Mouse (Mus musculus): Measurements from ENCODE around the gene Rabgap1l. TPM values are rescaled to one million over a fixed set of nuclear protein-coding genes. Genes with fewer than 3 reads are reported as not detected.
"Not testable (repeated sequence)": the region's sequence is repeated elsewhere in the genome, so short reads cannot be mapped to it uniquely, and the experiment has no call there.

Gene Rabgap1l
- polyA plus RNA-seq, 1 experiment from 2014 or later = 31.4 TPM

DNA sequence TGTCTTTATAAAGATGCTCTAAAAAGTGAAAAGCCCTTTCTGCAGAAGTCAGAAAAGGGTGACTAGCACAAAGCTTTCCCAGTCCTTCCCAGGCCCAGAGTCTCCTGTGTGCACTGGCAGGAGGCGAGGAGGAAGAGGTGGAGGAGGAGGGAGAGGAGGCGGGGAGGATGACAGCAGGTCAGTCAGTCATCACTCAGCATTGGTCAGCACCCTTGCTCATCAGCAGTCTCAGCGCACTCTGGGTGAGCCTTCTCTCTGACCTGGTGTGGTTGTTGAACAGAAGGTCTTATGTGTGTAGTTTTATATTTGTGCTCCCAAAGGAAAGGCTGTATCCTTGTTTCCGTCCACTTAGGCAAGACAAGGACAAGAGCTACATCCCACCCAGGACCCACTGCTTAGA is 508.8 kb downstream of the Rabgap1l start:
- Histone ChIP-seq H3K27ac (ENCODE audit: low read length) (no peak overlapping the region), H3K36me3 (ENCODE audit: insufficient read depth, low read length) (no peaks in the 10 kb centered on the region), H3K4me3 (ENCODE audit: low read depth, low read length) (no peak overlapping the region), H3K4me1 (ENCODE audit: insufficient read depth, low read depth, low read length) (no peaks in the 10 kb centered on the region; the same call in 1 of the 2 replicates), H3K9me3 (ENCODE audit: low read length) (no peaks in the 10 kb centered on the region), H3K27me3 (replicated peaks; ENCODE audit: insufficient read depth, low read length) (no peaks in the 10 kb centered on the region), H3K4me2 (replicated peaks; ENCODE audit: low read depth, low read length) (no peak overlapping the region), H3K9ac (replicated peaks; ENCODE audit: low read depth) (no peak overlapping the region)
- DNase-seq (ENCODE audit: low spot score) (no peak), ATAC-seq (no peak)
- no peak for TF ChIP-seq EP300 (IDR thresholded peaks at IDR 0.05)
- no peak for TF ChIP-seq CTCF (IDR thresholded peaks at IDR 0.05)
- 78% methylated on average over 4 of the region's 4 CpGs for WGBS

DNA sequence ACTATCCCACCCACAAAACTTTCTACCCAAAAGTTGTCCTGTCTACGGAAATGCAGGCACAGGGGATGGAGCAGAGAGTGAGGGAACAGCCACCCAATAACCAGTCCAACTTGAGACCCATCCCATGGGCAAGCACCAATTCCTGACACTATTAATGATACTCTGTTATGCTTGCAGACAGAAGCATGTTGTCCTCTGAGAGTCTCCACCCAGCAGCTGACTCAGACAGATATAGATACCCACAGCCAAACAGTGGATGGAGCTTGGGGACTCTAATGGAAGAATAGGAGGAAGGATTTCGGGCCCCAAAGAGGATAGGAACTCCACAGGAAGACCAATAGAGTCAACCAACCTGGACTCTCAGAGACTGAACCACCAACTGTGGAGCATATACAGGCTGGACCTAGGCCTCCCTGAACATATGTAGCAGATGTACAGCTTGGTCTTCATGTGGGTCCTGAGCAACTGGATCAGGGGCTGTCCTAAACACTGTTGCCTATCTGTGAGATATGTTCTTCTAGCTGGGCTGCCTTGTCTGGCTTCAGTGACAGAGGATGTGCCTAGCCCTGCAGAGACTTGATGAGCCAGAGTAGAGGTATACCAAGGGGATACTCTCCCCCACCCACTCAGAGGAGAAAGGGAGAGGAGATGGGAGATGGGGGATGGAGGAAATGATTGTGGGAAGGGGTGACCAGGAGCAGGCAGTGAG is 510.7 kb downstream of the Rabgap1l start:
- H3K4me3 ChIP-seq (ENCODE audit: low read depth, low read length); H3K36me3 ChIP-seq (ENCODE audit: insufficient read depth, low read length); H3K9me3 ChIP-seq (ENCODE audit: low read length); H3K27me3 ChIP-seq (replicated peaks; ENCODE audit: insufficient read depth, low read length); H3K9ac ChIP-seq (replicated peaks; ENCODE audit: low read depth); DNase-seq (ENCODE audit: low spot score); H3K4me1 ChIP-seq (ENCODE audit: insufficient read depth, low read depth, low read length); H3K4me2 ChIP-seq (replicated peaks; ENCODE audit: low read depth, low read length); H3K27ac ChIP-seq (ENCODE audit: low read length); ATAC-seq: not testable (repeated sequence)
- 89% methylated on average over 2 of the region's 2 CpGs for WGBS

GRCm38 (mm10) chr1:160281337-160282084 is 511.5 kb downstream of the Rabgap1l start:
- no peaks in the 10 kb centered on the region for H3K36me3 ChIP-seq (ENCODE audit: insufficient read depth, low read length)
- no peaks in the 10 kb centered on the region for H3K9me3 ChIP-seq (ENCODE audit: low read length)
- TF ChIP-seq EP300 (IDR thresholded peaks at IDR 0.05) (no peak), CTCF (IDR thresholded peaks at IDR 0.05) (no peak)
- no peak overlapping the region for H3K9ac ChIP-seq (replicated peaks; ENCODE audit: low read depth)
- H3K4me2 ChIP-seq (replicated peaks; ENCODE audit: low read depth, low read length) = no peak overlapping the region
- DNase-seq (ENCODE audit: low spot score) = no peak
- H3K4me1 ChIP-seq (ENCODE audit: insufficient read depth, low read depth, low read length) = no peaks in the 10 kb centered on the region; the same call in 1 of the 2 replicates
- ATAC-seq = no peak
- H3K27ac ChIP-seq (ENCODE audit: low read length) = no peak overlapping the region
- H3K4me3 ChIP-seq (ENCODE audit: low read depth, low read length) = no peak overlapping the region
- whole genome bisulfite sequencing = 28% methylated on average over 3 of the region's 3 CpGs
- no peaks in the 10 kb centered on the region for H3K27me3 ChIP-seq (replicated peaks; ENCODE audit: insufficient read depth, low read length)

GRCm38 (mm10) chr1:160280603-160281002 is 512.4 kb downstream of the Rabgap1l start:
- 49% methylated on average over 4 of the region's 4 CpGs for WGBS
- peak; percentile 58 for DNase-seq (ENCODE audit: low spot score)
- TF ChIP-seq EP300 (IDR thresholded peaks at IDR 0.05) (no peak), CTCF (IDR thresholded peaks at IDR 0.05) (no peak)
- Histone ChIP-seq H3K4me3 (ENCODE audit: low read depth, low read length) (no peak overlapping the region), H3K9ac (replicated peaks; ENCODE audit: low read depth) (no peak overlapping the region), H3K27me3 (replicated peaks; ENCODE audit: insufficient read depth, low read length) (no peaks in the 10 kb centered on the region), H3K36me3 (ENCODE audit: insufficient read depth, low read length) (no peaks in the 10 kb centered on the region), H3K27ac (ENCODE audit: low read length) (no peak overlapping the region), H3K9me3 (ENCODE audit: low read length) (no peaks in the 10 kb centered on the region), H3K4me1 (ENCODE audit: insufficient read depth, low read depth, low read length) (no peaks in the 10 kb centered on the region), H3K4me2 (replicated peaks; ENCODE audit: low read depth, low read length) (no peak overlapping the region)
- ATAC-seq = 0 out of 2 replicates have a peak, but pooled peaks have one; percentile 40

- no peaks in the 10 kb centered on the region for H3K27me3 ChIP-seq (replicated peaks; ENCODE audit: insufficient read depth, low read length)
- WGBS = 67% methylated on average over 3 of the region's 3 CpGs
- no peak for DNase-seq (ENCODE audit: low spot score)
- no peak for ATAC-seq
- TF ChIP-seq CTCF (IDR thresholded peaks at IDR 0.05) = no peak
- TF ChIP-seq EP300 (IDR thresholded peaks at IDR 0.05) = no peak
- no peak overlapping the region for H3K27ac ChIP-seq (ENCODE audit: low read length)
- no peaks in the 10 kb centered on the region for H3K36me3 ChIP-seq (ENCODE audit: insufficient read depth, low read length)
- H3K9me3 ChIP-seq (ENCODE audit: low read length) = no peaks in the 10 kb centered on the region
- H3K4me2 ChIP-seq (replicated peaks; ENCODE audit: low read depth, low read length) = no peak overlapping the region
- no peak overlapping the region for H3K9ac ChIP-seq (replicated peaks; ENCODE audit: low read depth)
- H3K4me1 ChIP-seq (ENCODE audit: insufficient read depth, low read depth, low read length) = peaks cover 5% of the 10 kb centered on the region; the same call in 1 of the 2 replicates
- no peak overlapping the region for H3K4me3 ChIP-seq (ENCODE audit: low read depth, low read length)
Observed at GRCm38 (mm10) chr1:160277940-160278682, 514.9 kb downstream of the Rabgap1l start.

DNA sequence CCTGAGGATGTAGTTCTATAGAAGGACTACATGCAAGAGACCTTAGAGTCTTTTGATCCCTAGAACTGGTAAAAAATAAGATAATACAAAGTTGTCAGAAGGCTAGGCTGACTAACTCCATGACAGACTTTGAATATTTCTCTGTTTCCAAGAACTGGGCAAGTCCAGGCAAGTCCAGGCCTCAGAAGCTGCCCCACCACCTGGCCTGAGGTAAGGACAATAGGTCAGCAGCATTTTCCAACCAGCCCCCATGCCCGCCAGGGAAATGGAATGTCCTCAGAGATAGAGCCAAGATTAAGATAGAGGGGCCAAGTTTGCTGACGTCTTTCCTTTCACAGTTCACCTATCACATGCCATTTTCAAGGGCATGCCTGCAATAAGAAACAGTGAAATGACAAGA is 517.8 kb downstream of the Rabgap1l start:
- ATAC-seq (peak; percentile 30), DNase-seq (ENCODE audit: low spot score) (no peak)
- no peak overlapping the region for H3K9ac ChIP-seq (replicated peaks; ENCODE audit: low read depth)
- 28% methylated on average over 2 of the region's 2 CpGs for WGBS
- no peak for TF ChIP-seq CTCF (IDR thresholded peaks at IDR 0.05)
- TF ChIP-seq EP300 (IDR thresholded peaks at IDR 0.05) = peak; percentile 43; the same call in 1 of the 2 replicates
- no peak overlapping the region for H3K4me2 ChIP-seq (replicated peaks; ENCODE audit: low read depth, low read length)
- no peaks in the 10 kb centered on the region for H3K9me3 ChIP-seq (ENCODE audit: low read length)
- H3K4me1 ChIP-seq (ENCODE audit: insufficient read depth, low read depth, low read length) = peaks cover 5% of the 10 kb centered on the region; the same call in 1 of the 2 replicates
- no peak overlapping the region for H3K4me3 ChIP-seq (ENCODE audit: low read depth, low read length)
- H3K27ac ChIP-seq (ENCODE audit: low read length) = no peak overlapping the region
- H3K36me3 ChIP-seq (ENCODE audit: insufficient read depth, low read length) = no peaks in the 10 kb centered on the region
- no peaks in the 10 kb centered on the region for H3K27me3 ChIP-seq (replicated peaks; ENCODE audit: insufficient read depth, low read length)
